Mouse (Mus musculus): ENCODE data around the gene Cdc25a.

Gene Cdc25a

DNA sequence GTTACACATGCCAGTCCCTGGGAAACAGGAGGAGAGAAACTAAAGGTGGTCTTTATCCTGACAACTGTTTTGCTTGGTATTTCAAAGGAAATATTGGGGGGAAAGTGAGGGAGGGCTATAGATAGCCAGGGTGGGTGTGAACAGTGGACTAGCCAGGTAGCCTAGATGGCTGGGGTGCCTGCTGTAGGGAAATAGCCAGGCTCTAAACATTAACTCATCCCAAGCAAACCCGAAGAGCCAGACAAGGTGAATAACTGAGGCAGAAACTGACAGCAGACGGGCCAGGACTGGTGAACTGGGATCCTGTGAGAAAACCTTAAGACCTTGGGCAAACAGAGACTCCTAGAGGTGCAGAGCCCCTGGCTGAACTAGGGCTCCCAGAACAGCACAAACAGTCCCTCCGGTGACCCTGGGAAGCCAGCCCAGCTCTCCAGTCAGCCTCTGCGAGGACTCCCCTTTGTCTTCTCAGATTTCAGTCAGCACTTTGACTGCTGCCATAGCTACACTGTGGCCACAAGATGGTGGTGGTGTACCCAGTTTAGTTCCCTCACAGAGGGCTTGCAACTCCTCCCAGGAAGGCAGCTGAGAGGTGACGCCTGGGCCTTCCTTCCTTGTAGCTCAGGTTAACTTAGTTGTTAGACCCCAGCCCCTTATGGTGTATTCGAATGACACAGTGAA, 19.2 kb downstream of the Cdc25a start:
- DNase-seq = peak; percentile 41 to 44

GRCm38 (mm10) chr9:109895593-109895992, 20.2 kb downstream of the Cdc25a start:
- no peak for DNase-seq

DNA sequence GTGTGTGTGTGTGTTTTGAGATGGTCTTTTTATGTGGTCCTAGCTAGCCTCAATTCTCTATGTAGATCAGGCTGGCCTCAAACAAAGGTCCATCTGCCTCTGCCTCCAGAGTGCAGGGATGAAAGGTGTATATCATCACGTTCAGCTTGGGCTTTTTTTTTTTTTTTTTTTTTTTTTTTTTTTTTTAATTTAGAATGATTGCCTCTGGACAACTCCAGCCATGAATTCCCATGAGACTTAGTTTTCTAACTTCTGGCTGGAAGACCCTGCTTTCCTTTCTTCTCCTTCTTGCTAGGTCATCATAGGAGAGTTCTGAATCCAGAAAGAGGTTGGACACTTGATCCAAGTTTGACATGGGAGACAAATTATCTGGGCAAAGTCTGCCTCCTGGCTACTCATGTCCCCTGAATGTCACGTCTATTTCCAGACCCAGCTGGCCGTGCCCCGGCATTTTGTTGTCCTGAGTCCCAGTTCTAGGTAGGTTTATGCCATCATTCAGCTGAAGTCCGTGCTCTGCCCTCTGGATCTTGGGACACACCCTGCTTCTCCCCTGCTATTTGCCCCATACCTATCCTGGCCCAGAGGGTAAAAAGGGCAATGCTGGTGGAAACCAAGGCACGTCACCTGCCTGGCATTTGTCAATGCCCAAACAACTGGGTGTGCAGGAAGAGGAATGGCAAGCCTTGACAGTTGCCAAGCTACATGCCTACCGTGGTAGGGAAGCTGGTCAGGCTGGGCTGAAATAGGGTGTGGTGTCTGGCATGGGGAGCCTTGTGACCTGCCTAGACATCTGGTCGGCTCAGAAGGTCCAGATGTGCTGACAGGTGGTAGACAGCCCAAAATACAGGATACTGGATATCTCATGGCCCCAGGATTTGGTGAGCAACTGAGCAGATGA, 21.1 kb downstream of the Cdc25a start:
- no peak for DNase-seq

DNA sequence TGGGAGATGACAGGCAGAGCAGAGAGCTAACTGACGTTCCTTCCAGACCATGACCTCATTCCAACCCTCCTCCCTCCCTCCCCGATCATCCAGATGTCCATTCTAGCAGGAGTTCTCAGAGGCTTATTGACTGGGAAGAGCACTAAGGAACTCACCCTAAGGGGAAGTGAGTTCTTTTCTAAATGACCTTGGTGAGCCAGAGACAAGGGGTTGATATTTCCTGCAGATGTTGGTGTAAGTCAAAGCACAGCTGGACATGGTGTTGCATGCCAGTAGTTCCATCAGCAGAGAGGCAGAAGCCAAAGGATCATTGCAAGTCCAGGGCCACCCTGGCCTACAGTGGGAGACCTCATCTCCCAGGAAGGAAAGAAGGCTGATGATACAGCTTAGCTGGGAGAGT, 22.6 kb downstream of the Cdc25a start:
- DNase-seq = no peak

DNA sequence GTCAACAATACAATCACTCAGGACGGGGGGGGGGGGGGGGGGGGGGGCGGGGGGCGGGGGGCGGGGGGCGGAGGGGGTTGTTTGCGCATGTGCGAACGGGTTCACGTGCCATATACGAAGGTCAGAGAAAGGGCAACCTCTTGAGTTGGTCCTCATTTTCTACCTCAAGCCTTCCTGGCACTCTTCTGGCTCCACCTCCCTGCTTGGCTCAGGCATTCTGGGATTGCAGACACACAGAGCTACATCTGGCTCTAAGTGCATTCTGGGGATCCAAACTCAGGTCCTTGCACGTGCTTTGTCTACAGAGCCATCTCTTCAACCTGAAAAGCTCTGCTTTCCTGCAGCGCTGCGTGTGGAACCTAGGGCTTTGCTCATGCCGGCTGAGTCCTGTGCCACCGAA, 24.0 kb downstream of the Cdc25a start:
- DNase-seq = no peak

GRCm38 (mm10) chr9:109899774-109900173, 24.4 kb downstream of the Cdc25a start:
- no peak for DNase-seq

- DNase-seq = no peak
Measured at GRCm38 (mm10) chr9:109900604-109901003, 25.2 kb downstream of the Cdc25a start.

DNA sequence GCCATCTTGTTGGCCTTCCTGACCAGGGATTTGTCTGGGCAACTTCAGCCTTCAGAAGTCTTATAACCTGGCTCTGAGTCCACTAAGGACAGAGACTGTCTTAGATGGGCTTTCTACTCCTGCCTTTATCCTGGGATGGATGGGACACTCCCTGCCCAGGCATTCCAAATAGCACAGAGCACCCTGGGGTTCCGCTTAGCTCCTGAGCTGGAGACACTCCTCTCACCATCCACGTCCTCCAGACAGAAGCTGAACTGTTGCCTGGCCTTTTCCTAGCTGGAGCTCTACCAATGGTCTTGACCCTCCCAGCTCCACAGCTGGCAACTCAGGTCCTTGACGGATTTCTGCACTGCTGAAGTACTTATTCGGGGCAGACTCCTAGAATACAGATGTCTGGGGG, 26.9 kb downstream of the Cdc25a start:
- no peak for DNase-seq

DNA sequence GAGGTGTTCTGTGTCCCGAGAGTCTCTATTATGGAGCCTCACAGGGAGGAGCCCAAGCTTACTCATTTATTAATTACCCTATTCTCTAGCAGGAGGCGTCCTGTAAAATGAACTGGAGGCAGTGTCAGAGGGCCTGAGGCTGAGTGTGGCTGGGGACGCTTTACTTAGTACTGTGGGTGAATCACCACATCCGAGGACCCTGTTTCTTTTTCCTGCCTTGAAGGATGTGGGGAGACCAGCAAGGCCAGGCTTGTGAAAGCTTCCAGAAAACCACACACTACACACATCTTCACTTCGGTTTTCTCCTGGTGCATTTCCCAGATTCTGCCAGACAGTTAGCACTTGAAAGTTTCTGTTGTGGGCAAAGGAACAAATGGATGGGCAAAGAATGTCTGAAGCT, 27.4 kb downstream of the Cdc25a start:
- DNase-seq = no peak

GRCm38 (mm10) chr9:109907300-109907699, 31.9 kb downstream of the Cdc25a start:
- DNase-seq = no peak

DNA sequence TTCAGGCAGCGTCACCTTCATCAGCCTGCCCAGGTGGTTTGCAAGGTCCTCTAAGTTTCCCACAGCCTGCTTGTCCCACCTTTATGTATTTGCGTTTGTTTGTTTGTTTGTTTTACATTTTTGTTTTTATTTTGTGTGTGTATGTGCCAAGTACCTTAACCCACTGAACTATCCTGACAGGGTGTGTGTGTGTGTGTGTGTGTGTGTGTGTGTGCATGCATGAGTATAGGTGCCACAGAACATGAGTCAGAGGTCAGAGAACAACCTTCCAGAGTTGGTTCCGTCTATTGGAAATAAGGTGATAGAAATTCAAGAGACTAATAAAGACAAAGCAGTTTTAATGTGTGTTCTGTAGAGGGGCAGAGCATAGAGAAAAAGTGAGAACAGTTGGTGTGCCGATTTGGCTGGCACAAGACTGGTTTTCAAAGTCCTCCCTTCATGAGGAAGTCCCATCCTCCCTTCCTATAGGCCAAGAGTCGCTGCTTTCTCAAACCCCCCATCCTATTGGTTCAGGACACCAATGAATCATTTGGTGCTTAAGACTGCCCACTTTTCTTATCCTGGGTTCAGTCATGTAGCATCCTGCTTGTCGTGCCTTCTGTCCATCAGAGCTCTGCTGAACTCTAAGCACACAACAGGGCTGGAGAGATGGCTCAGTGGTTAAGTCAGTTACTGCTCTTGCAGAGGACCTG, 32.5 kb downstream of the Cdc25a start:
- DNase-seq = no peak

- DNase-seq = no peak
Measured at GRCm38 (mm10) chr9:109909102-109909501, 33.7 kb downstream of the Cdc25a start.

DNA sequence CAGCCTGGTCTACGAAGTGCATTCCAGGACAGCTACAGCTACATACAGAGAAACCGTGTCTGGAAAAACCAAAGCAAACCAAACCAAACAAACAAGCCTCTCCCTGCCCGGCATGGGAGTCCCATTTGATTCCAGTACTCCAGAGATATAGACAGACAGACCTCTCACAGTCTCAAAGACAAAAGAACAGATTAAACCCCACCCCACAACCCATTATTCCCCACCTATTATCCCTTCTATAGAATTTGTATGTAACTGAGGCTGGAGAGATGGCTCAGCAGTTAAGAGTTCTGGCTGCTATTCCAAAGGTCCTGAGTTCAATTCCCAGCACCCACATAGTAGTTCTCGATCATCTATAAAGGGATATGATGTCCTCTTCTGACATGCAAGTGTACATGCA, 34.5 kb downstream of the Cdc25a start:
- DNase-seq = no peak

DNA sequence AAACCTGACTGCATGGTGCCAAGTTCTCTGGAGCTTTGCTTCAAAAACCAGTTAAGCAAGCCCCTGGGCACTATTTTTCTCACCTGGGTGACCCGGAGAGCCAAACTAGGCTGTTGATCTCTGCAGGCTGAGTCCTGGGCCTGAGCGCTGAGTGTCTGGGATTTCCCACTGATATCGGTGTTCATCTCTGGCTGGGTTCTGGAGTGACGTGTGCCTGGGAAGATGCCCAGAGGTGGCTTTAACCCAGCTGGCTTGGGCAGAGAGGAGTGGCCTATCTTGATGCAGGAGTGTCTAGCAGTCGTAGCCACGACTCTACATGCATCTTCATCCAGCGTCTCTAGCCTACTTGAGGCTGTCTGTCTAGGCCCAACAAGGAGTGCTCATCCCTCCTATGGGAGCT, 36.4 kb downstream of the Cdc25a start:
- DNase-seq = no peak

DNA sequence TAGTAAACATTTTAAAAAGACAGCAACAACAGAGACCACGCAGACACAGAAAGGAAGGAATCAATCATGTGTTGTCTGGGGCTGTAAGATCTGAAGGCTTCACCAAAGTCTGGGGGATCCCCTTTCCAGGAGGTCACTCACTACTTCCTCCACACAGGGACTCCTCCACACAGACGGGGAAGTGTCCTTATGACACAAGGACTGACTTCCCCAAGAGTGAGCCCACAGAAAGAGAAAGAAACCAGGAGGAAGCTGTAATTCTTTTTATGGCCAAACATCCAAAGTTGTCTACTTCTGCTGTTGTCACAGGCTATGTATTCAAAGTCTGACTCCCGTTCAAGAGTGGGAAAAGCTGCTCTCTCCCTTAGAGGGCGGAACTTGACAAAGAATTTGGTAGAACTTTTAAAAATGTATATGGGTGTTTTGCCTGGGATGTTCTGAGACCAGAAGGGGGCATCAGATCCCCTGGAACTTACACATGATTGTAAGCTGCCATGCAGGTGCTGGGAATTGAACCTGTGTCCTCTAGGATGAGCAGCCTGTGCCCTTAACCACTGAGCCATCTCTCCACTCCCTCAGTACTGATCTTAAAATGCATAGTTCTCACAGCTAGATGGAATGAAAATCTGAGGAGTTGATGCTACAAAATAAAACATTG, 39.0 kb downstream of the Cdc25a start:
- no peak for DNase-seq

DNA sequence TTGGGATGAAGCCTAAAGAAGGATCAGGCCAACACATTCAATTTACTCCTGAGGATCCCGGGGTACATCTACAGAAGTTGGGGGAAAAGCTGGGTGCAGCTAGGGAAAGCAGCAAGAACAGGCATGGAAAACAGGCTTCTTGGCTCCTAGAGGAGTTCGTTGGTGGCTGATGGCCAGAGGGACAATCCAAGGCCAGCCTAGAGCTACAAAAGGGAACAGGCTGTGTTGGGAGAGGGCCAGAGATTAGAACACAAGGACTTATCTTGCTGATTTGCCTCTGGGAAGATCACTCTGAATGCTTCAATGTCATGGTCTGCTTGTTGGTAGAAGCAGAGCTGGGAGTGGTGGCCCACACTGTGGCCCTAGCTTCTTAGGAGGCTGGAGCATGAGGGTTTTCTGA, 42.6 kb downstream of the Cdc25a start:
- no peak for DNase-seq

- no peak for DNase-seq
Measured at GRCm38 (mm10) chr9:109929131-109929530, 53.8 kb downstream of the Cdc25a start.

- no peak for DNase-seq
Measured at GRCm38 (mm10) chr9:109930063-109930462, 54.7 kb downstream of the Cdc25a start.

DNA sequence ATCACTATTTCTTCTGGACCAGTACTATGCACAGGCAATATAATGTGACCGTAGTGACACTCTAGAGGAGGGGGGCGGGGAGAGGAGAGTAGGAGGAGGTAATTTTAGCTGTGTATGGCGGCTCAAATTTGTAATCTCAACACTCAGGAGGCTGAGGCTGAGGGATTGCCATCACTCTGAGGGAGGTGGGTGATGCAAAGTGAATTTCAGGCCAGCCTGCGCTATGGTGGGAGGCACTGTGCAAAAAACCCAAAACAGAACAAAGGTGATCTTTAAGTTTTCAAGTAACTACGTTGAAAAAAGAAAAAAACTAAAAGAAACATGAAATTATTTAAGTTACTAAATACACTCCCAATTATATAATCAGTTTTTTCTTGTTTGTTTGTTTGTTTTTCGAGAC, 55.4 kb downstream of the Cdc25a start:
- DNase-seq = no peak

- peak; percentile 97 to 98 for DNase-seq
Measured at GRCm38 (mm10) chr9:109931257-109932171, 56.1 kb downstream of the Cdc25a start, which contains the start of gene Map4. TSS of gene Map4 (plus strand) at chr9:109931460.

- peak in 1 of 2 experiments; percentile 26 for DNase-seq
Measured at GRCm38 (mm10) chr9:109932361-109932755, 57.0 kb downstream of the Cdc25a start.
